Mouse (Mus musculus): ENCODE results near the gene Slc12a5. TPM values are rescaled to one million over a fixed set of nuclear protein-coding genes. Genes with fewer than 3 reads are reported as not detected.

Slc12a5 gene
- total and polyA plus RNA-seq, 3 experiments = 0.72 to 1.4 (median 0.82) TPM

- ATAC-seq (ENCODE audit: extremely low read depth, insufficient number of reproducible peaks, low FRiP score, poor library complexity, severe bottlenecking) (peak; percentile 73), DNase-seq (ENCODE audit: low spot score) (peak; percentile 62)
- H3K4me3 ChIP-seq (ENCODE audit: low read depth, low read length) = no peak overlapping the region; the same call in 1 of the 2 replicates
- no peak for TF ChIP-seq GATA1 (IDR thresholded peaks at IDR 0.05; ENCODE audit: borderline replicate concordance, low read length)
- no peak for TF ChIP-seq POLR2AphosphoS5 (IDR thresholded peaks at IDR 0.05; ENCODE audit: insufficient replicate concordance, low read depth, low read length)
- no peak for TF ChIP-seq GATA2 (IDR thresholded peaks at IDR 0.05; ENCODE audit: borderline replicate concordance, low read depth, low read length)
- no peak for TF ChIP-seq CTCF (IDR thresholded peaks at IDR 0.05; ENCODE audit: low read depth, low read length)
- no peak for TF ChIP-seq TAL1 (conservative IDR thresholded peaks at IDR 0.05; ENCODE audit: low read depth, low read length)
- no peaks in the 10 kb centered on the region for H3K27me3 ChIP-seq (ENCODE audit: insufficient read depth, low read length)
- peaks cover 54% of the 10 kb centered on the region for H3K36me3 ChIP-seq (replicated peaks)
- no peaks in the 10 kb centered on the region for H3K9me3 ChIP-seq (replicated peaks)
- H3K4me1 ChIP-seq (ENCODE audit: insufficient read depth, low read depth, low read length) = peaks cover 58% of the 10 kb centered on the region
Measured at GRCm38 (mm10) chr2:164916820-164917219, 43.8 kb upstream of the Slc12a5 start.

GRCm38 (mm10) chr2:164917371-164917770 is 43.2 kb upstream of the Slc12a5 start:
- H3K4me1 ChIP-seq (ENCODE audit: insufficient read depth, low read depth, low read length) = peaks cover 52% of the 10 kb centered on the region
- H3K9me3 ChIP-seq (replicated peaks) = no peaks in the 10 kb centered on the region
- no peak for DNase-seq (ENCODE audit: low spot score)
- H3K27me3 ChIP-seq (ENCODE audit: insufficient read depth, low read length) = no peaks in the 10 kb centered on the region
- no peak for TF ChIP-seq GATA2 (IDR thresholded peaks at IDR 0.05; ENCODE audit: borderline replicate concordance, low read depth, low read length)
- TF ChIP-seq TAL1 (conservative IDR thresholded peaks at IDR 0.05; ENCODE audit: low read depth, low read length) = no peak
- no peak for TF ChIP-seq GATA1 (IDR thresholded peaks at IDR 0.05; ENCODE audit: borderline replicate concordance, low read length)
- TF ChIP-seq POLR2AphosphoS5 (IDR thresholded peaks at IDR 0.05; ENCODE audit: insufficient replicate concordance, low read depth, low read length) = no peak
- TF ChIP-seq CTCF (IDR thresholded peaks at IDR 0.05; ENCODE audit: low read depth, low read length) = no peak
- H3K36me3 ChIP-seq (replicated peaks) = peaks cover 58% of the 10 kb centered on the region
- peak; percentile 50; the same call in 1 of the 2 replicates for ATAC-seq (ENCODE audit: extremely low read depth, insufficient number of reproducible peaks, low FRiP score, poor library complexity, severe bottlenecking)
- peak overlapping the region; percentile 53; the same call in 1 of the 2 replicates for H3K4me3 ChIP-seq (ENCODE audit: low read depth, low read length)

GRCm38 (mm10) chr2:164918325-164918724 is 42.3 kb upstream of the Slc12a5 start:
- ATAC-seq (ENCODE audit: extremely low read depth, insufficient number of reproducible peaks, low FRiP score, poor library complexity, severe bottlenecking) = no peak
- Histone ChIP-seq H3K9me3 (replicated peaks) (no peaks in the 10 kb centered on the region), H3K4me3 (ENCODE audit: low read depth, low read length) (peak overlapping the region; percentile 52; the same call in 1 of the 2 replicates), H3K36me3 (replicated peaks) (peaks cover 64% of the 10 kb centered on the region), H3K4me1 (ENCODE audit: insufficient read depth, low read depth, low read length) (peaks cover 44% of the 10 kb centered on the region), H3K27me3 (ENCODE audit: insufficient read depth, low read length) (no peaks in the 10 kb centered on the region)
- no peak for TF ChIP-seq GATA1 (IDR thresholded peaks at IDR 0.05; ENCODE audit: borderline replicate concordance, low read length)
- peak; percentile 25; the same call in 1 of the 2 replicates for TF ChIP-seq CTCF (IDR thresholded peaks at IDR 0.05; ENCODE audit: low read depth, low read length)
- no peak for DNase-seq (ENCODE audit: low spot score)

- Histone ChIP-seq H3K27me3 (ENCODE audit: insufficient read depth, low read length) (peaks cover 5% of the 10 kb centered on the region; the same call in 1 of the 2 replicates), H3K9me3 (replicated peaks) (no peaks in the 10 kb centered on the region), H3K36me3 (replicated peaks) (peaks cover 46% of the 10 kb centered on the region), H3K4me1 (ENCODE audit: insufficient read depth, low read depth, low read length) (peaks cover 14% of the 10 kb centered on the region), H3K4me3 (ENCODE audit: low read depth, low read length) (no peak overlapping the region)
- ATAC-seq (ENCODE audit: extremely low read depth, insufficient number of reproducible peaks, low FRiP score, poor library complexity, severe bottlenecking) = no peak
- TF ChIP-seq TAL1 (conservative IDR thresholded peaks at IDR 0.05; ENCODE audit: low read depth, low read length) = no peak
- TF ChIP-seq CTCF (IDR thresholded peaks at IDR 0.05; ENCODE audit: low read depth, low read length) = no peak
- TF ChIP-seq GATA2 (IDR thresholded peaks at IDR 0.05; ENCODE audit: borderline replicate concordance, low read depth, low read length) = no peak
- TF ChIP-seq GATA1 (IDR thresholded peaks at IDR 0.05; ENCODE audit: borderline replicate concordance, low read length) = no peak
- no peak for TF ChIP-seq POLR2AphosphoS5 (IDR thresholded peaks at IDR 0.05; ENCODE audit: insufficient replicate concordance, low read depth, low read length)
- DNase-seq (ENCODE audit: low spot score) = no peak
Measured at GRCm38 (mm10) chr2:164921984-164922383, 38.6 kb upstream of the Slc12a5 start.

- no peak for ATAC-seq (ENCODE audit: extremely low read depth, insufficient number of reproducible peaks, low FRiP score, poor library complexity, severe bottlenecking)
- peaks cover 7% of the 10 kb centered on the region; the same call in 1 of the 2 replicates for H3K27me3 ChIP-seq (ENCODE audit: insufficient read depth, low read length)
- TF ChIP-seq GATA2 (IDR thresholded peaks at IDR 0.05; ENCODE audit: borderline replicate concordance, low read depth, low read length) (no peak), CTCF (IDR thresholded peaks at IDR 0.05; ENCODE audit: low read depth, low read length) (no peak)
- H3K4me1 ChIP-seq (ENCODE audit: insufficient read depth, low read depth, low read length) = peaks cover 1% of the 10 kb centered on the region
- DNase-seq (ENCODE audit: low spot score) = no peak
- H3K9me3 ChIP-seq (replicated peaks) = no peaks in the 10 kb centered on the region
- no peak overlapping the region for H3K4me3 ChIP-seq (ENCODE audit: low read depth, low read length)
- peaks cover 42% of the 10 kb centered on the region for H3K36me3 ChIP-seq (replicated peaks)
Measured at GRCm38 (mm10) chr2:164923291-164923690, 37.3 kb upstream of the Slc12a5 start.

GRCm38 (mm10) chr2:164924100-164924857 is 36.3 kb upstream of the Slc12a5 start:
- Histone ChIP-seq H3K27me3 (ENCODE audit: insufficient read depth, low read length) (peaks cover 11% of the 10 kb centered on the region; the same call in 1 of the 2 replicates), H3K36me3 (replicated peaks) (peaks cover 34% of the 10 kb centered on the region), H3K4me1 (ENCODE audit: insufficient read depth, low read depth, low read length) (no peaks in the 10 kb centered on the region), H3K4me3 (ENCODE audit: low read depth, low read length) (no peak overlapping the region), H3K9me3 (replicated peaks) (no peaks in the 10 kb centered on the region)
- peak; percentile 44 for DNase-seq (ENCODE audit: low spot score)
- TF ChIP-seq GATA2 (IDR thresholded peaks at IDR 0.05; ENCODE audit: borderline replicate concordance, low read depth, low read length) (no peak), CTCF (IDR thresholded peaks at IDR 0.05; ENCODE audit: low read depth, low read length) (peak; percentile 83)
- peak; percentile 73 for ATAC-seq (ENCODE audit: extremely low read depth, insufficient number of reproducible peaks, low FRiP score, poor library complexity, severe bottlenecking)

Data from G1E (cell line).